In the genomic region with DNA sequence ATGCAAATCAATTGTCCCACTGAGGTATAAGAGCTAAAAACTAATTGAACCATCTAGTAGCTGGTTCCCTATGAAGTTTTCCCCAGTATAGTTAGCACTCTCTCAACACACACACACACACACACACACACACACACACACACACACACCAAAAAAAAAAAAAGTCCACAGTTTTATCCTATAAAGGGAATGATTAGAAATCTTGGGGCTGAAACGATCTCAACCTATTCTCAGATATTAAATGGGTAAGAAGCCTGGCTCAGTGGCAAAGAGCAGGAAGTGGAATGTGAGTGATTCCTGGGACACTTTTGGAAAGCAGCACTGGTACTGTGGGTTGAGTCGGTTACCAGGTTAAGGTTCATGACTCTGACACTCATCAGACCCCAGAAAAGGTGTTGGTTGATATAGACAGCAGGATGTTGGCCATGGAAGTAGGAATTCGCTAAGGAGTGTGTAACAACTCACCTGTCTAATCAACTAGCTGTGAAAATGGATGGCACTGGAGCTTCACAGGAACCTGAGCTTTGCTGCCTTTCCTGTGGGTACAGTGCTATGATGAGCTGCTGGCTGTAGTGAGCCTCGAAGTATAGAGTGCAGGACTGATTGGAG, we compare ENCODE assay signal across 7 mouse cellular contexts.
DNase-seq lines count a peak whose midpoint lies in the region; ATAC-seq and TF ChIP-seq lines count a peak whose summit lies in the region.

No protein-coding gene starts in this region.

- no peak overlapping the region for H3K4me2 ChIP-seq in kidney, embryonic 16.5 days (replicated peaks; ENCODE audit: low read depth, low read length)
- no peak overlapping the region for H3K4me2 ChIP-seq in liver, postnatal 0 days (ENCODE audit: low read depth, low read length)

- no peak for TF ChIP-seq EP300 in liver, postnatal 0 days (IDR thresholded peaks at IDR 0.05; ENCODE audit: low read depth)

- no peaks in the 10 kb centered on the region for H3K4me1 ChIP-seq in kidney, embryonic 16.5 days (ENCODE audit: insufficient read depth, low read length)
- no peaks in the 10 kb centered on the region for H3K4me1 ChIP-seq in liver, postnatal 0 days (ENCODE audit: insufficient read depth)

- no peak for TF ChIP-seq CTCF in liver, postnatal 0 days (IDR thresholded peaks at IDR 0.05; ENCODE audit: low read depth)

- no peak overlapping the region for H3K4me3 ChIP-seq in kidney, embryonic 16.5 days (ENCODE audit: low read length)
- no peak overlapping the region for H3K4me3 ChIP-seq in liver, postnatal 0 days (ENCODE audit: low read depth, low read length)

- peaks cover 6% of the 10 kb centered on the region; the same call in 1 of the 2 replicates for H3K9me3 ChIP-seq in kidney, embryonic 16.5 days (ENCODE audit: low read length)
- no peaks in the 10 kb centered on the region for H3K9me3 ChIP-seq in liver, postnatal 0 days (ENCODE audit: low read length)

- no peaks in the 10 kb centered on the region for H3K27me3 ChIP-seq in kidney, embryonic 16.5 days (ENCODE audit: insufficient read depth, low read length)
- no peaks in the 10 kb centered on the region for H3K27me3 ChIP-seq in liver, postnatal 0 days (ENCODE audit: insufficient read depth, low read length)

- WGBS in kidney, embryonic 16.5 days = 62% methylated on average over 4 of the region's 4 CpGs
- 47% methylated on average over 4 of the region's 4 CpGs for WGBS in liver, postnatal 0 days (ENCODE audit: insufficient replicate concordance)

- peak; percentile 95 for ATAC-seq in CD4-positive, CD25-positive, alpha-beta regulatory T cell, adult 4 months
- peak; percentile 94 for ATAC-seq in granulocyte monocyte progenitor cell, adult 5-6 weeks (replicated peaks; ENCODE audit: poor library complexity, severe bottlenecking)
- peak; percentile 92 for ATAC-seq in kidney, embryonic 16.5 days (ENCODE audit: low FRiP score, low TSS enrichment)
- ATAC-seq in liver, postnatal 0 days = peak; percentile 100

- DNase-seq in MN1 (ENCODE audit: low spot score) = peak; percentile 78
- peak; percentile 11 to 63 for DNase-seq in cerebellum, postnatal 25 days
- DNase-seq in liver, postnatal 0 days = peak; percentile 93
- DNase-seq in retina, adult 2 months (ENCODE audit: low read depth, low spot score) = peak; percentile 65

- no peaks in the 10 kb centered on the region for H3K36me3 ChIP-seq in kidney, embryonic 16.5 days (ENCODE audit: insufficient read depth, low read length)
- H3K36me3 ChIP-seq in liver, postnatal 0 days (replicated peaks; ENCODE audit: insufficient read depth, low read length) = no peaks in the 10 kb centered on the region

- no peak overlapping the region for H3K27ac ChIP-seq in kidney, embryonic 16.5 days (ENCODE audit: low read length)
- no peak overlapping the region for H3K27ac ChIP-seq in liver, postnatal 0 days (ENCODE audit: low read depth)

- H3K9ac ChIP-seq in kidney, embryonic 16.5 days (replicated peaks; ENCODE audit: low read length) = no peak overlapping the region
- no peak overlapping the region for H3K9ac ChIP-seq in liver, postnatal 0 days (replicated peaks)

Comparison
In these comparisons a context has a peak if more than half of its experiments do, and no peak if none do; other contexts are left out.
1. DNase-seq: peak in every context shown above with its lines; median percentile 93 in liver, postnatal 0 days; 78 in MN1; 65 in retina, adult 2 months; 37 in cerebellum, postnatal 25 days.